Mouse (Mus musculus): ENCODE results near the gene Amer1. TPM values are rescaled to one million over a fixed set of nuclear protein-coding genes. Genes with fewer than 3 reads are reported as not detected.

The Amer1 gene
- total and polyA plus RNA-seq, 3 experiments, result 1.5 to 17.0 (median 4.7) TPM

- no peaks in the 10 kb centered on the region for H3K27me3 ChIP-seq (ENCODE audit: control insufficient read depth in 1 of 2, insufficient read depth in 2 of 2, low read length in 2 of 2)
- H3K4me3 ChIP-seq (ENCODE audit: control insufficient read depth in 1 of 2, insufficient read depth in 1 of 2, low read depth in 2 of 2, low read length in 2 of 2), result no peak overlapping the region
- no peak overlapping the region for H3K9ac ChIP-seq (ENCODE audit: control insufficient read depth, low read depth, low read length, poor library complexity, severe bottlenecking)
- DNase-seq (ENCODE audit: low read depth, low spot score), result peak; percentile 6
- no peaks in the 10 kb centered on the region for H3K36me3 ChIP-seq (ENCODE audit: control insufficient read depth in 1 of 2, insufficient read depth in 2 of 2, low read length in 2 of 2)
- no peaks in the 10 kb centered on the region; the same call in 1 of the 2 replicates for H3K79me2 ChIP-seq (ENCODE audit: control insufficient read depth, insufficient read depth, low read length, poor library complexity)
- H3K9me3 ChIP-seq (replicated peaks; ENCODE audit: insufficient read depth, low read length), result no peaks in the 10 kb centered on the region
- H3K27ac ChIP-seq (ENCODE audit: control insufficient read depth, low read depth, low read length), result no peak overlapping the region
- TF ChIP-seq HCFC1 (IDR thresholded peaks at IDR 0.05; ENCODE audit: low read depth, low read length) (no peak), ZNF384 (IDR thresholded peaks at IDR 0.05; ENCODE audit: low read depth, low read length) (peak; percentile 67; the same call in 1 of the 2 replicates), TCF12 (IDR thresholded peaks at IDR 0.05; ENCODE audit: low read depth, low read length) (no peak), GATA1 (IDR thresholded peaks at IDR 0.05; ENCODE audit: low read depth, low read length) (no peak)
- peaks cover 0 to 7% of the 10 kb centered on the region in 2 experiments; a peak in 1 of 4 replicates for H3K4me1 ChIP-seq (ENCODE audit: control insufficient read depth in 1 of 2, insufficient read depth in 2 of 2, low read length in 2 of 2)
Observed at GRCm38 (mm10) chrX:95441290-95441689, 3.4 kb downstream of the Amer1 start.

GRCm38 (mm10) chrX:95438491-95438890 lies 6.2 kb downstream of the Amer1 start:
- Histone ChIP-seq H3K9ac (ENCODE audit: control insufficient read depth, low read depth, low read length, poor library complexity, severe bottlenecking) (no peak overlapping the region), H3K4me1 (ENCODE audit: control insufficient read depth in 1 of 2, insufficient read depth in 2 of 2, low read length in 2 of 2) (peaks cover 0 to 4% of the 10 kb centered on the region in 2 experiments; a peak in 1 of 4 replicates), H3K27ac (ENCODE audit: control insufficient read depth, low read depth, low read length) (no peak overlapping the region), H3K4me3 (ENCODE audit: control insufficient read depth in 1 of 2, insufficient read depth in 1 of 2, low read depth in 2 of 2, low read length in 2 of 2) (no peak overlapping the region), H3K27me3 (ENCODE audit: control insufficient read depth in 1 of 2, insufficient read depth in 2 of 2, low read length in 2 of 2) (no peaks in the 10 kb centered on the region), H3K9me3 (replicated peaks; ENCODE audit: insufficient read depth, low read length) (no peaks in the 10 kb centered on the region), H3K36me3 (ENCODE audit: control insufficient read depth in 1 of 2, insufficient read depth in 2 of 2, low read length in 2 of 2) (no peaks in the 10 kb centered on the region), H3K79me2 (ENCODE audit: control insufficient read depth, insufficient read depth, low read length, poor library complexity) (no peaks in the 10 kb centered on the region; the same call in 1 of the 2 replicates)
- DNase-seq (ENCODE audit: low read depth, low spot score), result no peak
- TF ChIP-seq MYC (IDR thresholded peaks at IDR 0.05; ENCODE audit: low read depth, low read length) (no peak), CHD1 (IDR thresholded peaks at IDR 0.05; ENCODE audit: low read depth, low read length) (no peak), RCOR1 (IDR thresholded peaks at IDR 0.05; ENCODE audit: low read depth, low read length) (no peak), JUND (IDR thresholded peaks at IDR 0.05; ENCODE audit: low read depth, low read length) (no peak), NRF1 (IDR thresholded peaks at IDR 0.05; ENCODE audit: insufficient read depth, low read depth, low read length, poor library complexity, severe bottlenecking) (no peak), ZMIZ1 (IDR thresholded peaks at IDR 0.05; ENCODE audit: low read depth, low read length) (no peak), ZC3H11A (IDR thresholded peaks at IDR 0.05; ENCODE audit: low read depth, low read length) (no peak), POLR2AphosphoS2 (IDR thresholded peaks at IDR 0.05; ENCODE audit: low read length) (no peak), MAFK (IDR thresholded peaks at IDR 0.05; ENCODE audit: borderline replicate concordance, low read depth, low read length) (no peak), ETS1 (IDR thresholded peaks at IDR 0.05; ENCODE audit: low read depth, low read length) (no peak), KAT2A (conservative IDR thresholded peaks at IDR 0.05; ENCODE audit: low read depth, low read length) (no peak), MXI1 (IDR thresholded peaks at IDR 0.05; ENCODE audit: low read depth, low read length) (no peak), TBP (IDR thresholded peaks at IDR 0.05; ENCODE audit: low read depth, low read length) (no peak), MEF2A (IDR thresholded peaks at IDR 0.05; ENCODE audit: extremely low read depth, insufficient replicate concordance, low read depth, low read length, poor library complexity, severe bottlenecking) (no peak), CHD2 (IDR thresholded peaks at IDR 0.05; ENCODE audit: low read length) (no peak), POLR2AphosphoS5 (IDR thresholded peaks at IDR 0.05; ENCODE audit: borderline replicate concordance, low read depth, low read length) (no peak), RAD21 (IDR thresholded peaks at IDR 0.05; ENCODE audit: low read depth, low read length) (no peak), POLR2A (IDR thresholded peaks at IDR 0.05; ENCODE audit: control insufficient read depth in 1 of 2, insufficient read depth in 1 of 2, low read depth in 1 of 2, low read length in 2 of 2, poor library complexity in 1 of 2) (no peak)
